Mouse (Mus musculus): ENCODE data around the gene A430078G23Rik.

The A430078G23Rik gene

GRCm38 (mm10) chr8:3411085-3411484 is 57.9 kb downstream of the A430078G23Rik start:
- DNase-seq (ENCODE audit: low spot score), result no peak

GRCm38 (mm10) chr8:3411901-3412301 is 58.7 kb downstream of the A430078G23Rik start:
- no peak for DNase-seq (ENCODE audit: low spot score)

GRCm38 (mm10) chr8:3412816-3413215 is 59.6 kb downstream of the A430078G23Rik start:
- no peak for DNase-seq (ENCODE audit: low spot score)

- peak; percentile 6 for DNase-seq (ENCODE audit: low spot score)
Observed at GRCm38 (mm10) chr8:3414639-3415190, 61.5 kb downstream of the A430078G23Rik start.

GRCm38 (mm10) chr8:3415259-3415658 is 62.0 kb downstream of the A430078G23Rik start:
- no peak for DNase-seq (ENCODE audit: low spot score)

GRCm38 (mm10) chr8:3415661-3416060 is 62.4 kb downstream of the A430078G23Rik start:
- no peak for DNase-seq (ENCODE audit: low spot score)

- DNase-seq (ENCODE audit: low spot score), result peak; percentile 50
Observed at GRCm38 (mm10) chr8:3416846-3417245, 63.6 kb downstream of the A430078G23Rik start.

- DNase-seq (ENCODE audit: low spot score), result peak; percentile 84
Observed at GRCm38 (mm10) chr8:3417455-3417854, 64.2 kb downstream of the A430078G23Rik start.

- peak; percentile 18 for DNase-seq (ENCODE audit: low spot score)
Observed at GRCm38 (mm10) chr8:3418101-3418500, 64.9 kb downstream of the A430078G23Rik start.

GRCm38 (mm10) chr8:3420105-3420706 is 67.0 kb downstream of the A430078G23Rik start:
- DNase-seq (ENCODE audit: low spot score), result no peak

- DNase-seq (ENCODE audit: low spot score), result no peak
Observed at GRCm38 (mm10) chr8:3421507-3421906, 68.3 kb downstream of the A430078G23Rik start.

- no peak for DNase-seq (ENCODE audit: low spot score)
Observed at GRCm38 (mm10) chr8:3425217-3425616, 72.0 kb downstream of the A430078G23Rik start.

- no peak for DNase-seq (ENCODE audit: low spot score)
Observed at GRCm38 (mm10) chr8:3426211-3426610, 73.0 kb downstream of the A430078G23Rik start.

GRCm38 (mm10) chr8:3428426-3428825 is 75.2 kb downstream of the A430078G23Rik start:
- no peak for DNase-seq (ENCODE audit: low spot score)

- DNase-seq (ENCODE audit: low spot score), result no peak
Observed at GRCm38 (mm10) chr8:3429966-3430365, 76.8 kb downstream of the A430078G23Rik start.

GRCm38 (mm10) chr8:3431113-3431512 is 77.9 kb downstream of the A430078G23Rik start:
- no peak for DNase-seq (ENCODE audit: low spot score)

- DNase-seq (ENCODE audit: low spot score), result no peak
Observed at GRCm38 (mm10) chr8:3436492-3436891, 83.3 kb downstream of the A430078G23Rik start.

GRCm38 (mm10) chr8:3439510-3439909 is 86.3 kb downstream of the A430078G23Rik start:
- no peak for DNase-seq (ENCODE audit: low spot score)

All from embryo, embryonic 10.5 days (tissue).